Mouse (Mus musculus) cerebellum, postnatal 4 days (tissue): ENCODE measurements at regions not wholly inside any gene's neighbourhood (a gene's known extent, or its start where the extent isn't known, plus 50 kb on each side); places are given as distances from the start of the nearest gene placed in this dataset.

Source experiments
- DNase-seq, 2 experiments: peaks; one replicate each; pipeline ENCODE4 v3.0.0; 2022; ENCODE audit warnings: low spot score in 2 of 2, mixed read lengths in 1 of 2

- DNase-seq: no peak
Measured at GRCm38 (mm10) chr14:73952511-73952910, 291.5 kb downstream of the Gm21750 start.

DNA sequence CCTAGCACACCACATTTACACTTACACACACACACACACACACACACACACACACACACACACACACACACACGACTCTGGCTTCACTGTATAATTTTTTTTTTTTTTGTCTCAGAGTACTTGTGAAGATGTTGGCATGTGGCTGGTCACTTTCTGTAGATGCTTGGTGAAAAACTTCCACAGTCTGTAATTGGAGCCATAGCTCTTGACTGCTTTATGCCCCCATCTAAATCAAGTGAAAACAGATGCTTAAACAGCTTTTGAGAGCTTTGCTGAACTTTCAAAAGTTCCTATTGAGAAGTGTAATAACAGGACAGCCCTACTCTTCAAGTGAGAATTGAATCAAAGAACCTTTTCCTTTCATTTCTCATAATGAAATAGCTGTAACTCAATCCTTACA is 317.7 kb downstream of the Gm21750 start:
- no peak for DNase-seq

DNA sequence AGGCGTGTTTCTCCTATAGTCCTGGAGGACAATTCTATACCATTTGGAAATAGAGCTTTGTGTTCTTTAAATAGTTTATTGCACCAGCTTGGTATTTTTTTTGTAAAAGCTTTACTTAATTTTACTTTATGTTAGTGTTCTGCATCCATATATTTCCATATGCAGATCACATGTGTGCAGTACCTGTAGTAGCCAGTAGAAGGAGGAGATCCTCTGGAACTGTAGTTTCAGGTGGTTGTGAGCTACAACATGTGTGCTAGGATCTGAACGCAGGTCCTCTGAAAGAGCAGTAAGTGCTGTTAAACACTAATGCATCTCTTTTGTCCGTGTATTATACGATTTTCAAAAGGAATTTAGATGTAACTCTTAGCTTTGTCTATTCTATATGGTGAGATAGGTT is 335.2 kb downstream of the Gm21750 start:
- no peak for DNase-seq

DNA sequence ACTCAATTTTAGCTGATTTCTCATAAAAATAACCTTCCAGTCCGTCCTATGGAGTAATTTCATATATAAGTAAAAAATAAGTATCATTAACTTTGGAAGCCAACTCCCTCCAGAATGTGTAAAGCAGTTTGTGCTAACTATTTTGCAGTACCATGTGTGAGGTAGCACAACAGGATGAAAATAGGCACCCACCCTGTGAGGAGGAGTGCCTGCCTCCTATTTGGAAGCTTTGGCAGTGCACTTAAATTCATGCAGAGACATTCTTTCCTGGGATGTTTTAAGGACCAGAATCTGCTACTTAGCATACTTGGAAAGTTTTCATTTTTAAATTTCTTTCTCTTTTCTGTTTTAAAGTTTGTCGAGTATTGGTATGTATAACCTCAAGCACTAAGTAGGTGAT is 336.8 kb downstream of the Gm21750 start:
- DNase-seq: no peak

DNA sequence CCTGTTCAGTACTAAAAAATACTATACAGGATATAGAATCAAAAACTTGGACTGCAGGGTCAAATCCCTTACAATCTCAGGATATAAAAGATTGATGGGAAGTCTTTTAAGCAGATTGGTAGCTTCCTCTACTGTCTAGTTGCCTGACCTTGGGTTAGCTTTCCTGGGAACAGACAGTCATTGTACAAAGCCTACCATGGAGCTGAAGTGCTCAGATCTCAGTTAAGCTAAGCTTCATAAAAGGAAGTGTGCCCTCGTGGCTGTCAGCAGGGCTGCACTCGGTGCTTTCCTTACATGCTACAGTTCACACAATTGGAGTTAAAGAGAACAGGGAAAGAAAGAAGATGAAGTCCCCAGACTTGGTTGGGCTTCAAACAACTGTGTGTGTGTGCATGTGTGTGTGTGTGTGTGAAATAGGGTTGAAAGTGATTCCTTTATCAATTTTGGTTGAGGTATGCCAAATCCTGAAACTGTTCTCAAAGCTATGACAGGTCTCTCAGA is 338.4 kb downstream of the Gm21750 start:
- no peak for DNase-seq

DNA sequence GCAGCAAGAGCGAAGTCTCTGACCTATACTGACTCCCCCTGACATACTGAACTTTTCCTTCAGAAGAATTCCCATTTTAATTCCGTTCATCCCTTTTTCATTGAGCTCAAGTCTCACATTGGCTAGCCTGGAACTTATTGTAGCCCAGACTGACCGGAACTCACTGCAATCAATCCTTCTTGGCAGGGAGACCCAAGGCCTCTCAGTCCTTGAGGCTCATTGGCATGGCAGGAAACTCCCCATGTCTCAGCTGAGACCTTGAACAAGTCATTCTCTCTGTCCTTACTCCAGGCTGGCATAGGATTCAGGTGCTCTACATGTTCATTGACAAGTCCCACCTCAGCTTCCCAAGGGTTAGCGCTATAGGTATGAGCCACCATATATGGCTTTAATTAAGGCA is 345.9 kb downstream of the Gm21750 start:
- DNase-seq: no peak

GRCm38 (mm10) chr14:74011555-74011954 is 350.5 kb downstream of the Gm21750 start:
- DNase-seq: no peak

- DNase-seq: no peak
Measured at GRCm38 (mm10) chr14:74019421-74019820, 358.4 kb downstream of the Gm21750 start.

- no peak for DNase-seq
Measured at GRCm38 (mm10) chr14:74047009-74047694, 386.1 kb downstream of the Gm21750 start.

GRCm38 (mm10) chr14:74047695-74048280 is 386.8 kb downstream of the Gm21750 start:
- DNase-seq: no peak

GRCm38 (mm10) chr14:74048386-74048785 is 387.4 kb downstream of the Gm21750 start:
- no peak for DNase-seq

DNA sequence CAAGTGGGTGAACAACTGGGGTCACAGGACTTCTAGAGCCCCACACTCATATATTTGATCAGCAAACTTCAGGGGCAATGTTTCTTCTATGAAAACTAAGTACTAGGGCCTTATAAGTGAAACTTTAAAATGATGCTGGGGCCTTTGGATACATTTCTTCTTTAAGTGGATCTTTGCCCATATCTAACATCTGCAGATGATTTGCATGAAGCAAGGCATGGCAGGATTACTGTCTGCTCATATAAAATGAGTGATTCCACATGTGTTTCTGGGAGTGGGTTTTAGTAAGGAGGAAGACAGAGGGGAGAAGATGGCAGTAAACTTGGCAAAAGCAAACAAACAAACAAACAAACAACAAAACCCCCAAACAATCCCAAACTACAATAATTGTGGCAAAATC is 405.0 kb downstream of the Gm21750 start:
- no peak for DNase-seq

GRCm38 (mm10) chr14:74093016-74093415 is 432.0 kb downstream of the Gm21750 start:
- no peak for DNase-seq

DNA sequence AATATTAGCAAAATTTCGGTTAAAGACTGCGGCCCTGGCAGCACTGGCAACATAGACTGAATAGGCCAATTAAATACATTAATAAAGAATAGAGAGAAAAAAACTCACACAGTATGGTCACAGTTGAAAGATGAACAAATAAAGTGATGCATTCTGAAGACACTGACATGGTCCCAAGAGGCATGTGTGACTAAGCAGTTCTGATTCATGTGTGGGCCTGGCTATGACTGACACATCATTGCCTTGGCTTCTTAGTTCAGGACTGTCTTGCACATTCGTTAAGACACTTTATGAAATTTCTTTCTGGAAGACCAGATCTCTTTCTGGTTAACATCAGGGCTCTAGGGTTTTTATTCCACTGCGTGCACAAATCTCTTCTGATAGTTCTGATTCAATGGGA is 438.7 kb downstream of the Gm21750 start:
- DNase-seq: no peak

DNA sequence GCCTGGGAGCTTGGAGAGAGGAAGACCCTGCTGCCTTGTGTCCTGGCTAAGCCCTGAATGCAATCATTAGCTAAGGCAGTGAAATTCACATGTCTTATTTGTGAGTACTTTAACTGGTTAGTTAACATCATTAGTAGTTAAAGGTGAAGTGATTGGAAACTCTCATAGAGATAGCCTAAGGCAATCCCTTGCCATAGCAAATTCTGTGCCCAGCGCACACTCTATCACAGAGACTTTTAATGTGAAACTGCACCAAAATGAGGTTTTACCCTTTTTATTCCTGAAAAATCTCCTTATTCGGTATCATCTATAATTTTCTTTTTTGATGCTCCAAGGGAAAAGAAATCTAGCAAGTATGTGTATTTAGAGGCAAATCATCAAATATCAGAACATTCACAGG is 451.6 kb downstream of the Gm21750 start:
- no peak for DNase-seq

DNA sequence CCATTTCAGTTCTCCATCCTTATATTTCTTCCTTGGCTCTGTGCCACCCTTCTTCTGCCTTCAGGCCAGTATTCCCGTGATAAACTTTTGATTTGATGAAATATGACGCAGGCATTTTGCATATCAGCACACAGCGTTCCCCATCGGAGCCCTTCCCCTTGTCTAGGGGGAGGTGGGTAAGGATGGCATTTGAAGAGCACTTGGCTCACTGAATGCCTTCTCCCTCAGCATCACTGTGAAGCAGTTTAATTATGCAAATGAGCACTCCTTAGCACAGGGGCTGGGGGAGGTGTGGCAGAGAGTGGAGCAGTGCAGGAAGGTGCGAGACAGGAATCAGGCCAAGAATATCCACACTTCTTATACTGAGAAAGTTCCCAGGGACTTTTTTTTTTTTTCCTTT is 452.1 kb downstream of the Gm21750 start:
- DNase-seq: peak in 1 of 2 experiments; percentile 1

DNA sequence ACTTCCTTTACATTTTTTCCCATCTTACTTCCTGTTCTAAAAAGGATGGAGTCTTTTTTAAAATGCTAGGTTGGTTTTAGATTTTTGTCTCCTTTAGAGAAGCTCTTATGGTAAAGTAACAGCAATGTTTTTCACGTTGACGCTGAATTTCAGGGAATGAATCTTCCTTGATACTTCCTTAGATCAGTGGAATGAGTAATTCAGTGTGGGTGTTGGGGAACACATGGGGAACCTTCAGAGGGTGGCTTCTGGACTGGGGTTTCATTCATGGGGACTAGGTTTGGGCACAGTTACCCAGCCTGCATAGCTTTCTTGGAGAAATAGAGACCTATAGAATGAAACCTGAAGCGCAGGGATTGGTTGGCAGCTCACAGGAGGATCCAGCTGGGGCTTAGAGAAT is 452.5 kb downstream of the Gm21750 start:
- no peak for DNase-seq

GRCm38 (mm10) chr14:74117686-74118085 is 456.7 kb downstream of the Gm21750 start:
- DNase-seq: no peak

- no peak for DNase-seq
Measured at GRCm38 (mm10) chr14:74145202-74145700, 484.2 kb downstream of the Gm21750 start.

DNA sequence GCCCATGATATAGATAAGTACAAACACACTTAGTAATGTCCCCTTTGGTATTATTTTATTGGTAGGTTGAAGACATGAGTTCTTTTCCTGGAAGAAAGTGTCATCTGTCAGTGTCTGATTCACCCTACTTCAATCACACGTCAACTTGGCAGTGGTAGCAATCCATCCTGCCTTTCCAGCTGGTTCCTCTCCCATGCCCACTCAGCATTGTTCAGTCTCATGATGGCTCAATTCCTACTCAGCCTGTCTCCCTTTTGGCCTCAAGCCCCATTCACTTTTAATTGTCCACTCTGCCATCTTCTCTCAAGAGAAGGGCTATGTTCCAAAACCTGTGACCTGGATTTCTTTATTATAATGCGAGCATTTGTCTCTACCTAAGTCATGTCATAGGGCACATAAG is 474.4 kb upstream of the Htr2a start:
- no peak for DNase-seq

DNA sequence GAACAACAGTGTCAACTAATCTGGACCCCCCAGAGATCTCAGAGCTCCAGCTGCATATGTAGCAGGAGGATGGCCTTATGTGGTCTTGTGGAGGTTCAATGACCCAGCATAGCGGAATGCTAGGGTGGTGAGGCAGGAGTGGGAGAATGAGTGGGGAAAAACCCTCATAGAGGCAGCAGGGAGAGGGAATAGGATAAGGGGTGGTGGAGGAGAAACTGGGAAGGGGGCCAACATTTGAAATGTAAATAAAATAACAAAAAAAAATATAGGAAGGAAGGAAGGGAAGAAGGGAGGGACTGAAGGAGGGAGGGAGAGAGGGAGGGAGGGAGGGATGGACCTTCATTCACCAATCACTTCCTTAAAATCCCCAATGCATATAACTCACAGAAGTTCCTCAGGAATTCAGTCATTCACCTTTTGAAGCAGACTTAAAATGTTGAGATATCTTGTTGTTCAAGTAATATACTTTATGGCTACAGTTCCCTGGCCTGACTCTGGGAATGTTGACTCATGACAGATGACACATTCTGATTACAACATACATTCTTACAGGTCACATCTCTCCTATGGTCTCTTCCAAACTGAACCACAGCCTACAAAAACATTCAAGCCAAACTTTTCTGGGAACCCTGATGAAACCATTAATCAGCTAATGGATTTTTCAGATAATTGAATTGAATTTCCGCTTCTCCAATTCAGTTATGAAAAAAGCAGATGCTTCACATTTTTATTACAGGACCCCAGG is 471.3 kb upstream of the Htr2a start:
- DNase-seq: no peak

DNA sequence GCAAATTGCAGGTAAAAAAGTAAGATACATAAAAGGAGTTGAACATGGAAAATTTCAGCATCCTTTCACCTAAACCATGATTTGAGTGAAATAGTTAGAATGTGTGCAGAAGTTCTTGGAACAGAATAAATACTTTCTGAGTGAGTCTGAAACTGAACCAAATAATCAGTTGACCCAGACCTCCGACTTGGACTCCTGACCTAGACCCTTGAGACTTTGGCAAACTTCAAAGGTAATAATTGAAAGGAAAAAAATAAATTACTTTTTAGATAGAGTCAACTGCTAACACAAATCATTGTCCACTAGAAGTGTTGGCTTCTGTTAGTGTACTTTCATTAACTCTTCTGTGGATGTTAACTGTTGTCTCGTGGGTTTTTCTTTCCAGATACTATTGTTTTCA is 460.6 kb upstream of the Htr2a start:
- DNase-seq: no peak

DNA sequence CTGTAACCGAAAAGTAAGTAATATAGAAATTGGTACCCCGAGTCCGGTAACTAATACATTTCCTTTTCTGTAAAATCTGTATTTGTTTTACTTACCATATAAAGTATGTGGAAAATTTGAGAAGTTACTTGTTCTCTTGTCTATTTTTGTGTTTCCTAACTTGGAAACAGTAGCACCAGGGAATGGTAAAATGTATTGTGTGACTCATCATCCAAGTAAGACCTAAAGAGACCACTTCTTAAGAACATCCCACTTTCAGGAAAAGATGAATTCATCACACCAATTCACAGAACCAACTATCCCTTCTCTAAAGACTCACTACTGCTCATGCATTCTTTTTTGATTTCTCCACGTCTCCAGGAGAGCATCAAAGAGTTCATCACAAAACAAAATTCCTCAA is 457.6 kb upstream of the Htr2a start:
- DNase-seq: no peak
